Mouse (Mus musculus) left cerebral cortex, adult 18-20 months (tissue): ENCODE measurements around the gene Zfp148. TPM values are rescaled to one million over a fixed set of nuclear protein-coding genes. Genes with fewer than 3 reads are reported as not detected.
"Not testable (repeated sequence)": the region's sequence is repeated elsewhere in the genome, so short reads cannot be mapped to it uniquely, and the experiment has no call there.

Experiments
- DNase-seq, 2 experiments: peaks; one replicate each; pipeline ENCODE4 v3.0.0; 2021 to 2022; ENCODE audit warnings: low spot score in 2 of 2, mixed read lengths in 1 of 2
- total RNA-seq, 2 experiments: library from RNA; stranded (reverse); gene quantifications; 2 replicates each; pipeline ENCODE4 v1.2.3; 2021

The Zfp148 gene
- total RNA-seq, 2 experiments from 2014 or later: 181 to 182 TPM

- peak; percentile 27 to 45 for DNase-seq
Measured at GRCm38 (mm10) chr16:33380882-33381613, 412 bp downstream of the Zfp148 start.

DNA sequence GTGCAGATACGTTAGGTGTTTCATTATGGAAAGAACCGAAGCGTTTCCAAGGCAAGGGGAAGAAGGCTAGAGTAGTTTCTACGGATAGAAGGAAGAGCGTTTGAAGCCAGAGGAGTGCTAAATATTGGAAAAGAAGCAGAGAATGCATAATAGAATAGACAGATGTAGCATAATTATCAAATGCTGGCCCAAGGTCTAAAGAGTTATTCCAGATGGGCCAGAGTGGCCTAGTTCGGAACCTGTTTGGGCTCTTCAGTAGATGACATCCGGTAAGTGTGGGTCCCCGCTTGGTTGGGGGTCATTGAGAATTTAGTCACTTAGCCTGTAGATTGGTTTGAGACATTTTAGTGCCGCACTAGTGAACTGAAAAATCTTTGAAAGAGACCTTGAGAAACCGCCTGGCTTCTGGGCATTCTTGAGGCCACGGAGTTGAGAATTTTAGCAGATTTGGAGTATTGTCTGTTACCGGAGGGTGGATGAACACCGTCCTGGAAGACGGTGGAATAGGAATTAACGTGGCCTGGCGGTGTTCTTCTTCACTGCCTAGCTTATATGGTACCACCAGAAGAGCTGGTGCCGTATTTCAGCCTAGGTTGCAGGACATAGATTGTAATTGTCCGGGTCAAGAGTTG is 1.1 kb downstream of the Zfp148 start:
- DNase-seq: peak in 1 of 2 experiments; percentile 11

GRCm38 (mm10) chr16:33382341-33382740 is 1.7 kb downstream of the Zfp148 start:
- DNase-seq: no peak

DNA sequence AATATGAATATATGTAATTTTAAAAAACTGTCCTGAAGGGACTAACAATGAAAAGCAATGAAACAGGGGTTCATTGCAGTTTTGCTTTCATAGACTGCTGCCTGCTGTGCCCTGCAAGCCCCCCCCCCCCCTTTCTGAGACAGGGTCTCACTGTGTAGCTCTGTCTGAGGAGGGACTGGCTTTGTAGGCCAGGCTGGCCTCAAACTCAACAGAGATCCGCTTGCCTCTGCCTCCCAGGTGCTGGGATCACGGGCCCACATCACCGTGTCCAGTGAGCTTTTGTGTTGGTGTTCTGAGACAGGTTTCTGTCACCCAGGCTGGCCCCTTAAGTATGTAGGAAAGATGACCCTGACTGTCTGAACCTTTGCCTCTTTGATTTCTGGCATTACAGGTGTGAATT is 2.9 kb downstream of the Zfp148 start:
- no peak for DNase-seq

DNA sequence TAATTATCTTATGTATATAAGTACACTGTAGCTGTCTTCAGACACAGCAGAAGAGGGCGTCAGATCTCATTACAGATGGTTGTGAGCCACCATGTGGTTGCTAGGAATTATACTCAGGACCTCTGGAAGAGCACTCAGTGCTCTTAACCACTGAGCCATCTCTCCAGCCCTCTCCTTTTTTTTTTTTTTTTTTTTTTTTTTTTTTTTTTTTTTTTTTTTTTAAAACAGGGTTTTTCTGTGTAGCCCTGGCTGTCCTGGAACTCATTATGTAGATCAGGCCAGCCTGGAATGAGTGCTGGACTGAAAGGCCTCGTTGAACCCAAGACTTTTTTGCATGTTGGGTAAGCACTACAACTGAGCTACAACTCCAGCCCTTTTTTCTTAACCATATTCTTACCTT is 3.4 kb downstream of the Zfp148 start:
- DNase-seq: not testable (repeated sequence)

GRCm38 (mm10) chr16:33387013-33387412 is 6.4 kb downstream of the Zfp148 start:
- no peak for DNase-seq

DNA sequence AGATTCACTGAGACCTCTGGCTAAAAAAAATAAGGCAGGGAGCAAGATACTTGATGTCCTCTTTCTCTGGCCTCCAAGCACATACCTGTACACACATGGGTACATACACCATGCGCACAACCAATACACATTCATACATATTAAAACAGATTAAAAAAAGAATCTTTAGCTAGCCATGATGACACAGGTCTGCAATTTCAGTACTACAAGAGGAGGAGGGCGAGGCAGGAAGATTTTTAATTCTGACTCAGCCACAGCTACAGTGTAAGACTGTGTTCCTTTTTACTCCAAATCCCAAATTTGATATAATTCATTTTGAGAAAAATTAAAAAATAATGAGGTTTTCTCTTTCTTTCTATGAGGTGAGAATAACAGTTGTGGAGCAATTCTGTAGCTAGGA is 6.8 kb downstream of the Zfp148 start:
- DNase-seq: no peak

DNA sequence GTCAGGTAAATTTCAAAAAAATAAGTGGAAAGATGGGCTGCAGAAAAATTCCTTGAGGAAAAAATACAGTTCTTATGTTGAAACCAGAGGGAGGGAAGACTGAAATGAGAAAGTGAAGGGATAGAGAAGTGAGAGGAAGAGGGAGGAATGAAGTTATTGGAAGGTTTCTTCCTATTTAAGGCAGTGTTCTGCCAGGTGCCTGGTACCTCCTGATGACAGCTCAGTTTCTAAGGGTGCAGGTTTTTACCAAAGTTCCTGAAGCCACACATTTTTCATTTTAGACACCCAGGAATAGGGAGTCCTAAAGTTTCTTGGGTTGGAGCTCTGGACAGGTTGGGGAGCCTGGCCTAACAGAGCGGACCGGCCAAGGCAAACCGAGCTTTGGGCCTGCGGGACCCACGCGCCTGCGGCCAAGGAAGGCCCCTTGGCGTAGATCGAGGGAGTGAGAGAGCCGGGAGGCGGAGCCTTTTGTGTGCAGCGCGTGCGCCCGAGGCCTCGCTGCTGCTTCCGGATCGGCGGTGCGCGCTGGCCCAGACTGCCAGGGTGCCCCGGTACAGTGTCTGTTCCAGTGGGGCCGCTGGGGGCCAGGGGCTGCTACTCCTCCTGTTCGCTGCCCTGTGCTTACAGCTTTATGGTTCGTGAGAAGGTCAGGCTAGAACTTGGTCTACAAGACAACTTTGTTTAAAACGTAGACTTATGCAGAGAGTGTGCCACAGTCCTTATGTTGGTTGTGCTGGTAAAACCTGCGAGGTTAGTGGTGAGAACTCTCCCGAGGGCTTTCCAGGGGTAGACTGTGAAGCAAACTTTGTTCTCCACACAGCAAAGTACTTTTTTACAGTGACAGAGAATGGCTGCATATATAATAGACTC is 19.5 kb downstream of the Zfp148 start:
- DNase-seq: peak; percentile 10 to 54

GRCm38 (mm10) chr16:33400943-33401342 is 20.3 kb downstream of the Zfp148 start:
- no peak for DNase-seq

- no peak for DNase-seq
Measured at GRCm38 (mm10) chr16:33403258-33403657, 22.6 kb downstream of the Zfp148 start.

DNA sequence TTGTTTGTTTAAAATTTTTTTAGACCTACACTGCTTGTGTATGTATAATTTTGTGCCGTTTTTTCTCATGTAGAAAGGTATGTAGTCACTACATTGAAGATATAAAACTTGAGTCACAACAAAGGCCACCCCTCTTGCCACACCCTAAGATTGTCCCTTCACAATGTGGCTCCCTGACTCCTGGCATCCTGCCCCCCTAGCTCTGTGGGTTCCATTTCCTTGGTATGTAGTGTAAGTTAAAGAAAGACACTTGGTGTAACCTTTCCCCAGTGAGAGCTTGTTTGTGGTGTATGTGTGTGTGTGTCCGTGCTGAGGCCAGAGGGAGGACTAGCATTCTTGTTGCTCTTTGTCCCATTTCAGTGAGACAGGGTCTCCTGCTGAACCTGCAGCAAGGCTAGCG is 23.4 kb downstream of the Zfp148 start:
- no peak for DNase-seq

GRCm38 (mm10) chr16:33405487-33405886 is 24.9 kb downstream of the Zfp148 start:
- no peak for DNase-seq

DNA sequence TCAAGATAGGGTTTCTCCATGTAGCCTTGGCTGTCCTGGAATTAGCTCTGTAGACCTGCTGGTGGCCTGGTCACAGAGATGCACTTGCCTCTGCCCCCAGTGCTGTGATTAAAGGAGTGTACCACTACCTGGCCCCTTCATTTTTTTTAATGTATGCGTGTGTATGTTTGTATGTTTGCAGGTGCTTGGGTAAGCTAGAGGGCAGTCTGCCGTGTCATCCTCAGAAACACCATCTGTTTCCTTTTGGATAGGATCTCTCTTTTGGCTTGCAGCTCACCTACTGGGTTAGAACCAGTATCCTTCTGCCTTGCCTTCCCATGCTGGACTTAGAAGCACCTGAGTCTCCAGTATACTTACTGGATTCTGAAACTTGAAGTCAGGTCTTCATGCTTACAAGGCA is 29.5 kb downstream of the Zfp148 start:
- DNase-seq: no peak

- DNase-seq: no peak
Measured at GRCm38 (mm10) chr16:33410605-33411004, 30.0 kb downstream of the Zfp148 start.

DNA sequence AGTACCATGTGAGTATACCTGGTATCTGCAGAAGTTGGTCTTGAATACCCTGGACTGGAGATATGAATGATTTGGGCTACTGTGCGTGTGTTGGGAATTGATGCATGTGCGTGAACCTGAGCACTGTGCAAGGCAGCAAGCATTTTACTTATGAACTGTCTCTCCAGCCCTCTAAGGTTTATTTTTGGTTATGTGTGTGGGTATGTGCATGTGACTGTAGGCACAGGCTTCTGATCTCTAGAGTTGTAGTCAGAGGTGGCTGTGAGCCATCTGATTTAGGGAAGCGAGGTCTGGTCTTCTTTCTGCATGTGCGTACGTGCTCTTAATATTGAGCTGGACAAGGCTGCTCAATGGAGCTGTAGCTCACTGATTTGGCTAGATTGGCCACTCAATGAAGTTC is 33.6 kb downstream of the Zfp148 start:
- DNase-seq: peak; percentile 15 to 22

GRCm38 (mm10) chr16:33415607-33416006 is 35.0 kb downstream of the Zfp148 start:
- DNase-seq: no peak

DNA sequence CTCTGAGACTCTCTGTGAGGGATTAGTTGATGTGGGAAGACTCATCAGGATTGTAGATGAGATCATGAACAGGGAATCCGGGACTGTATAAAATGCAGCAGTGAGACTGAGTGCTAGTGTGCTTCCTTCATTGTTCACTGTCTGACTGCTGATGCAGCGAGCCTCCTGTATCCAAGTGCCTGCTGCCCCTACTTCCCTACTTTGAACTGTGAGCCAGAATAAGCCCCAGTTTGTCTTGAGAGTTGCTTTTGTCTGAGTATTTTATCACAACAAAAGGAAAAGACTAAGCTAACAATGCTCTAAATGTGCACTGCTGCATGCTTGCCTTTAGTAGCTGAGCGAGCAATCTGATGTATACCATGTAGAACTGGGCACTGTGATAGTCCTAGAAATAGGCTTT is 47.7 kb downstream of the Zfp148 start:
- DNase-seq: no peak

DNA sequence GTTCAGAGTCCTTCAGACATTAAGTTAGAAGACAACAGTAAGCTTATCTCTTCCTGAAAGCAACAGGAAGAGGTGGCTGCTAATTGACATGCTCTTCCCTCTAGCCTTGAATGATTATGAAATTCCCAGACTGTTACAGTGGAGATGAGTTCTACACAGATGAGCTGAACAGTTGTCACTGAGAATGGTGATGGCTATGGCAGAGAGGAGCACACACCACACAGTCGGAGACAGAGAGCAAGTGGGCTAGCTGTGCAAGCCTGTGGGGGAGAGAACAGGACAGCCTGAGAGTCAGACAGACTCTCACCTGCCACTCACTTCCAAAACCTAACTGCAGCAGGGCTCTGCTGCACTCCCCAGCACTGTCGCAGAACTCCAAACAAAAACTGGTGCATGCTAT is 51.0 kb downstream of the Zfp148 start:
- DNase-seq: peak in 1 of 2 experiments; percentile 21

GRCm38 (mm10) chr16:33441065-33441464 is 60.4 kb downstream of the Zfp148 start:
- no peak for DNase-seq

GRCm38 (mm10) chr16:33446830-33447229 is 66.2 kb downstream of the Zfp148 start:
- DNase-seq: no peak

DNA sequence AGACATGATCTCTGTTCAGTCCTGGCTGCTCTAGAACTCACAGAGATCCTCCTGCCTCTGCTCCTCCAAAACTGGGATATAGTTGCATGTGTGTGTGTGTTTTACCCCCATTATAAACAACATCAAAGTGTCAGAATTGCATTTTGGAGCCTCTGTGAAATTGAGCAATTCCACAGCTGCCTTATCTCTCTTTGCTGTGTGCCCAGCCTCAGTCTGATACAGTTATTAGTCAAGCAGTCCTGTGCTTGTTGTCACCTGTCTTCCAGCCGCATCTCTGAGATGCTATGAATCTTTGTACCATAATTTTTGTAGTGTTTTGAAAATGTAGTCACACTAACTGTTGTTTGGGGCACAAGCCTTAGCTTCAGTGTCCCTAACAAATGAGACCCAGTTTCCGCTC is 73.2 kb downstream of the Zfp148 start:
- DNase-seq: no peak

GRCm38 (mm10) chr16:33454306-33454705 is 73.7 kb downstream of the Zfp148 start:
- DNase-seq: no peak
